Mouse (Mus musculus) cerebellum, adult 8-10 months (tissue): ENCODE measurements at regions not wholly inside any gene's neighbourhood (a gene's known extent, or its start where the extent isn't known, plus 50 kb on each side); places are given as distances from the start of the nearest gene placed in this dataset.

ENCODE experiments used
- DNase-seq: peaks from one replicate; pipeline ENCODE4 v3.0.0; 2022

DNA sequence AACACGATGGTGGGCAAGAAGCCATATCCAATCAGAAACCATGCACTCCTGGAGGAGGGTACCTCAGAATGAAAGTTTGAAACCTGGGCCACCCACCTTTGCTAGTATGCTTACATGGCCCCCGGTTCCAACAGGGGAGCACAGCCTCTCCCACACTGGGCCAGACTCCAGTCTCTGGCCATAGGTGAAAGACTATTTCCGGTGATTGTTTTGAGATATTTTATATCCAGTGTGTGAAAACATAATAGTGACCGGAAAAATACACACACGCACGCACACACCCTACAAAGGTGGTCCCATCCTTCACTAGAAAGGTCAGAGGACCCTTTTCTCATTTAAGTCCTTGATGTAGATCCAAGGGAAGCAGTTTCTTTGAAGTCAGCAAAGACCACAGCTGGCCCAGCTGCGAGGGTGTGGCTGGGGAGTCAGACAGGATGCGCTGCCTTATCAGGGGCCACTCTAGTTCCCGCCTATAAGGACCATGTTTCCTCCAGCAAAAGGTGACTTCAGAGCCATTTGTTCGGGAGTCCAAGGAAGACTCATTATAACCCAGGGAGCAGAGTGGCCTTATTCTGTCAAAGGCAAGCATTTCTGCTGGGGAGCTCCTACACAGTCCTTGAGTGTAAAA lies 206.0 kb downstream of the Zfp36l1 start:
- DNase-seq, result no peak

DNA sequence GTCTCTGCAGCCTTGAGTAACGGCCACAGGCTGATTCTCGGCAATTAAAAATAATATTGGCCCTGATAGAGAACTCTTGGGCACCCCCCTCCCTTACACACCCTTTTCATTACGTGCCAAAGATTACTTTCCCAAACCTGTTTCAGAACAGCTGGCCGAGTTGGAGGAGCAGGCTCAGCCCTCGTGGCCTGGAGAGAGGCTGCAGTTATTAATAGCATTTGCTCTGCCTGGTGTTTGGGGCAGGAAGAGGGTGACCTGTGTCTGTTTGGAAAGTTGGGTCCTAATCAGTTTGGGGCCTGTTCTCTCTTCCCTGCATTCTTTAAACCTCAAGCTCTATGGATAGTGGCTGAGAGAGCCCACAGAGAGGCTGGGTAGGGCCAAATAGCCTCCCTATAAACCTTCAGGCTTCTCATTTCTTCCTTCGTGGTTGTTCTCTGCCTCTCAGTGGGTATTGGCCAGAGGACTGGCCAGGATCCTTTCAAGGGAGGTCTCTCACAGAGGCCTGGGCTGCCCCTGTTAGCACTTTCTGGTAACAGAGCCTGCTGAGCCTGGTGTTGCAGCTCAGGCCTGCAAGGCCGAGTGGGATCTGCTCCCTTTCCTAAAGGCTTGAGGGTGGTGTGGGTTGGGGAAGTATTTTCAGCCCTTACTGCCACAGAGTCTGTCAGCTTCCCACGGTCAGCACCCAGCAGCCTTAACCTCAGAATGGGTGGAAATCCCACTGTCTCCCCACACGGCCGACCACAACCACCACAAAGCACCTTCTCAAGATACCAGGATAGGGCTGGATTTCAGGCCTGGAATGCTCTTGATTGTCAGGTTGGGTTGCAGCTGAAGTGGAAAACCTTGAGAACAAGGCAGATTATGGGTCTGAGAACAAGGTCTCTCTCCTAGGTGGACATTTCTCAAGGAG lies 206.7 kb downstream of the Zfp36l1 start:
- no peak for DNase-seq

DNA sequence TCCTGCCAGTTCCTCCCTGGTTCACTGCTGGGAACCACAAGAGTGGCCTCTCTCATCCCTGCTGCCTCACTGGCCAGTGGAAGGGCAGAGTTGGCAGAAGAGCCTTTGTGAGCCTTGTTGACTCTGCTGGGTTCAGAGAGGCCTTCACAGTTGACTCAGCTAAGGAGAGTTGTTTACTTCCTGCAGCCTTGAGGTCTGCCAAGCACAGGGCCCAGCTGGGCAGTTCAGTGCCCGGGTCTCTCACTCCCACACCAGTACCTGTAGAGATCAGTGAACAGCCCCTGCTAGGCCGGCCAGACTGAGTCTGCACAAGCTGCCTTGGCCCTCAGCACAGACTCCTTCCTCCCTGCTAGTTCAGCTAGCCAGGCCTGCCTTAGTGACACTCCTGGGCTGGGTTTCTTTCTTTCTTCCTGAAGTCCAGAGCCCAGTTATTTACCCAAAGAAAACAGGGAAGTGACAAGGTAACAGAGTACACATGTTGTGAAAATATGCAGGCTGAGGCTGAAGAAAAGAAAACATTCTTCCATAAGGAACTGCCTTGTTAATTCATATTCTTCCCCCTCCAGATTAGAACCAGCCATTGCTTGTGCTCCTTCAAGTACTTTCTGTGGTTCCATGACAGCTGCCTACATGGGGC lies 207.8 kb downstream of the Zfp36l1 start:
- DNase-seq, result no peak

- no peak for DNase-seq
Measured at GRCm38 (mm10) chr12:79902761-79903160, 210.1 kb downstream of the Zfp36l1 start.

DNA sequence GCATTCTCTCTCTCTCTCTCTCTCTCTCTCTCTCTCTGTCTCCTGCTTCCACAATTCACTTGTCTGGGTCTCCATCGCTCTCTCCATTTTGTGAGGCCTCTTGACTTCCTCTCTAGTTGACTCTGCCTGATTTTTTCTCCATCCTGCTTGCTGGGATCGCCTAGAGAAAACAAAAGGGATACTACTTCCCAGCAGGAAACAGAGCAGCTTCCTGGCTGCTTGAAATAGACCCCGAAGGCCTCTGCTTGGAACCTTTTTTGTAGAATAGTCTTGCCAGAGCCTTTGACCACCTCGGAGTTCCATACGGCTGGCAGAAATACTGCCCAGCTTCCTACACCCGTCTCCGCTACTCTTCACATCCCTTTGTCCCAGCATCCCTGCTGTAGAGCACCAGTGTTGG lies 210.7 kb downstream of the Zfp36l1 start:
- DNase-seq, result no peak

- DNase-seq, result no peak
Measured at GRCm38 (mm10) chr12:79898198-79898930, 214.4 kb downstream of the Zfp36l1 start.

DNA sequence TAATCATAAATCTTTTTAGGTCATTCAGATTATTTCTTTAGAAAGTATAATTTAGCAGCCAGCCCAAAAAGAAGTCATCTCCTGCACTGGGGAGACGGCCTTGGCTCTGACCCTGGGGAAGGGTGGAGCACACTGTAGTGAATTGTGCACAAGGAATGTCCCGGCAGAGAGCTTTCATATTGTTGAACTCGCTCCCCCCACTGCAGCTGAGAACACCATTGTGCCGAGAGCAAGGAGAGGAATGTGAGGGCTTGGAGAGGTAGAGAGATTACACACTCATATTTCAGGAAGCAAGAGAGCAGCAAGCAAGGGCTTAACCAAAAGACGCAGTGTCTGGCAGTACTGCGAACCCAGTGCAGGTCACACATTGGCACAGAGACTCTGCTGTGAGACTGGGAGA lies 216.8 kb downstream of the Zfp36l1 start:
- no peak for DNase-seq

- no peak for DNase-seq
Measured at GRCm38 (mm10) chr12:79895324-79895723, 217.5 kb downstream of the Zfp36l1 start.

GRCm38 (mm10) chr12:79892871-79893270 lies 219.9 kb downstream of the Zfp36l1 start:
- DNase-seq, result no peak

GRCm38 (mm10) chr12:79891942-79892341 lies 220.9 kb downstream of the Zfp36l1 start:
- DNase-seq, result no peak

- no peak for DNase-seq
Measured at GRCm38 (mm10) chr12:79890887-79891286, 221.9 kb downstream of the Zfp36l1 start.

GRCm38 (mm10) chr12:79890291-79890690 lies 222.5 kb downstream of the Zfp36l1 start:
- DNase-seq, result no peak

- no peak for DNase-seq
Measured at GRCm38 (mm10) chr12:79888812-79889211, 224.0 kb downstream of the Zfp36l1 start.

GRCm38 (mm10) chr12:79888086-79888485 lies 224.7 kb downstream of the Zfp36l1 start:
- DNase-seq, result no peak

DNA sequence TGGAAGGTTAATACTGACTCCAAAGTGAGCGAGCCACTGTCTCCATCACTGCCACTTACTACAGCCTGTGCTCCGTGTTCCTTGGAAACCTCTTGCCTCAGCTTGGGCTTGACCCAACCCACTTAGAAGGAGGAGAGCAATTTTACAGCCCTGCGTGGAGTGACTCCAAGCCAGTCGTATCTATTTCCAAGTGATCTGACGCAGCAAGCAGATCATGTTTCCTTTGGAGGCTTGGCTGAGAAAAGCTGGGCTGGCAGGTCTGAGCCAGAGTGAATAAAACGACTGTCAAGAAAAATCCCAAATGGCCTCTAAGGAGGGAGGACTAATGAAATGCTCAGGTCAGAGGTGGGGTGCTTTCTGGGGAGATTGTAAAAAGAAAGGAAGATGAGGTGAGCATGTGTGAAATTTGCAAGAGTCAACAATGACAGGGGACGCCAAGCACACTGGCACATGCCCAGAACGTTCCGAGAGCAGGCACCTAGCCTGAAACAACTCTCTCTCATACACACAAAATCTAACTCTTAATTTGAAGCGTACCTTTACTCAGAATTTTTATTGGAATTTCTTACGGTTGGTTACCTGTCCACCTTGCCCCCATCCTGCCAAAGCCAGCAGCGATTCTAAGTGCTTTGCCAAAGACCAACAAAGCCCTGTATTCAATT lies 225.5 kb downstream of the Zfp36l1 start:
- no peak for DNase-seq

GRCm38 (mm10) chr12:79886494-79886893 lies 226.3 kb downstream of the Zfp36l1 start:
- DNase-seq, result no peak

DNA sequence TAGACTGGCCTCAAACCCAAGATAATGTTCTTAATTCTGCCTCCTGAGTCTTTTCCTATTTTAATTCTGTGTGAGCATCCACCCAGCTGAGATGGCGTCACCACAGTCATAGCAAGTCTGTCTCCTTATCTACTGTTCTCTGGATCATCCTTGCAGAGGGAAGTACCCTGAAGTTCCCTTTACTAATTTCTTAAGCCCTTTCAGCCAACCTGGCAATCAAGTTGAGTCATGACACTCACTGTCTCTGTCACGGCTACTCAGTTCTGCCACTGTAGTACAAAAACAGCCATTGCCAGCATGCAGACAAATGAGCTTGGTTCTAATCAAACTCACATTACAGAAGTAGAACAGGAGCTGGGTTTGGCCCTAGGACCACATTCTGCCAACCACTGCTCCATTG lies 227.5 kb downstream of the Zfp36l1 start:
- no peak for DNase-seq

DNA sequence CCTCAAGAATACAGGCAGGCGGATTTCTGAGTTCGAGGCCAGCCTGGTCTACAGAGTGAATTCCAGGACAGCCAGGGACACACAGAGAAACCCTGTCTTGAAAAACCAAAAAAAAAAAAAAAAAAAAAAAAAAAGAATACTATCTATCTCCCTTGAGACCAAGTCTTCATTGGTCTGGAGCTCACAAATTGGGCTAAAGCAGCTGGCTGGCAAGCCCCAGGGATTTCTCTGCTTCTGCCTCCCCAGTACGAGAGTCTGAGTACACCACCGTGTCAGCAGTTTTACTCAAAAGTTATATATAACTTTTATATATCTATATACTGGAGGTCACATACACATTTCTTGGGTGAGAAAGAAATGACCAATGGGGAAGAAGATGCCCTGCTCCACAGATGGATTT lies 229.2 kb downstream of the Zfp36l1 start:
- DNase-seq, result no peak

DNA sequence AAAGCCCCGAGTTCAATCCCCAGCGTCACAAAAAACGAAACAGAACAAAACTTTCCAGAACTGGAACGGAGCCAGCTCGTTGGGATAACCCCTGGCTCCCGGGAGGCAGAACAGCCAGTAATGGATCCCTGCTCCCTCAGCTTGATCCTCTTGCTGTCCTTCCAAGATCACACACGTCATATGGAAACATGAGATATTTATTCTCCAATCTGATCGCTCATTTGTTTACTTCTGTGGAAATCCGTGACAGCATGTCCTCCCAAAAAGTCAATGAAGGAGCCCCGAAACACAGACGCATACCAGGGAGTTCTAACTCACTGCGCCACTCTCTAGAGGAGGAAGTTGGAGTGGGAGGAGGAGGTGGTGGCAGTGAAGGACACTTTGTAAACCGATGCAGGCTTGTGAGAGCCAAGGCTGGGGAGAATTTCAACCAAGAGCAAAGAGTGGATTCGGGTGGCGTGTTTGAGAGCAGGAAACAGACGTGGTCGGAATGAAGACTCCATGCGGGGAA lies 232.0 kb downstream of the Zfp36l1 start:
- no peak for DNase-seq

GRCm38 (mm10) chr12:79880346-79880745 lies 232.5 kb downstream of the Zfp36l1 start:
- no peak for DNase-seq

DNA sequence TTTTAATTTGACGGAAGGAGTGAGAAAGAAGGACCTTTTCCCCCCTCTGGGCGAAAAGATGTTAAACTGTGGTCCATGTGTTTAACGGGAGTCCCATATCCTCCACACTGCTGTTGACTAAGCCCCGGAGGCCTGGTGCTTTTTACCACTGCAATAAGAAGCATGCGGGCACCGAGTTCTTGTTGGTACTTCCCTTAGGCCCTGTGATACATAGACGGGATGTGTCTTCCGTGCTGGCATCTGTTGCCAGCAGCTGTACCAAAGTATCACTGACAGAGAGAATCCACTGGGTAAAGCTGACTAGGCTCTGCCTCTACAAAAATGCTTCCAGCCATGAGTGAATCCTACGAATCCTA lies 232.9 kb downstream of the Zfp36l1 start:
- no peak for DNase-seq

- DNase-seq, result no peak
Measured at GRCm38 (mm10) chr12:79879093-79879917, 233.5 kb downstream of the Zfp36l1 start.
